ENCODE assay signal across 8 mouse cellular contexts in the genomic region with DNA sequence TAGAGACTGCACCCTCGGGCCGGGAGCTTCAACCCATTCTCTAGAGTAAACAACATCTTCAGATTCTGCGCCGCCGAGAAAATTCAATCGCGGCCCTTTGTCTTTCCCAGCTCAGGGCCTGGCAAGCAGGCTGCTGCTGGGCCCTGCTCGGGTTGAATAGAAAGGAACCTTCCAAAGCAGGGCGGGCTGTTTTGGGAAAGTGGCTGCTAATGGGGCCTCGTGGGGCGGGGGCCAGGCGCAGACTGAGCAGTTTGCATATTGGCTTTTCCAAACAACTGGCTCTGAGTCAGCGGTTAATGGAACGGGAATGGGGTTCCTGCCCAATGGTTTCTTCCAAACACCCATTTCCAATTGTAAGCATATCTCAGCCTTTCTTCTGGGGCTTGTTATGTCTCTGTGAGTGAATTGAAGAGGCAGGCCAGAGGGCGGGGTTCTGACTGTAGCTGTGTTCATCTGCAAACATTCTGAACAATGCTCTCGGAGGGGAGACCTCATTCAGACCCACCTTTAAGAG.
A peak's percentile ranks its signal among the peaks of the same experiment; 100 is the strongest.
DNase-seq lines count a peak whose midpoint lies in the region; ATAC-seq lines count a peak whose summit lies in the region.

No protein-coding gene starts in this region.

- H3K4me1 ChIP-seq in kidney, embryonic 15.5 days, result peaks cover 23% of the 10 kb centered on the region
- H3K4me1 ChIP-seq in forebrain, embryonic 16.5 days (replicated peaks; ENCODE audit: control insufficient read depth, insufficient read depth, low read length), result peaks cover 10% of the 10 kb centered on the region
- 0 out of 2 replicates have a peak, but pooled peaks cover 9% of the 10 kb centered on the region for H3K4me1 ChIP-seq in midbrain, embryonic 14.5 days (ENCODE audit: control insufficient read depth, insufficient read depth, low read length)
- peaks cover 23% of the 10 kb centered on the region for H3K4me1 ChIP-seq in stomach, embryonic 15.5 days

- 0 out of 2 replicates have a peak, but pooled peaks have one; percentile 36 for ATAC-seq in kidney, embryonic 15.5 days (replicated peaks; ENCODE audit: low FRiP score)
- ATAC-seq in forebrain, embryonic 16.5 days, result peak; percentile 98
- ATAC-seq in midbrain, embryonic 14.5 days (ENCODE audit: low FRiP score, low TSS enrichment), result peak; percentile 73; the same call in 1 of the 2 replicates
- ATAC-seq in stomach, embryonic 15.5 days (ENCODE audit: insufficient read depth, low FRiP score, low read depth), result peak; percentile 88

- H3K4me2 ChIP-seq in kidney, embryonic 15.5 days, result no peak overlapping the region
- peak overlapping the region; percentile 8 for H3K4me2 ChIP-seq in forebrain, embryonic 16.5 days (ENCODE audit: low read length)
- H3K4me2 ChIP-seq in midbrain, embryonic 14.5 days (ENCODE audit: low read length), result no peak overlapping the region
- H3K4me2 ChIP-seq in stomach, embryonic 15.5 days, result peak overlapping the region; percentile 38

- DNase-seq in kidney, adult 18-20 months, result no peak
- peak; percentile 60 for DNase-seq in heart, postnatal 10 days
- DNase-seq in left cerebral cortex, adult 8-10 months (ENCODE audit: low spot score in 2 of 2), result peak; percentile 9 to 62
- DNase-seq in midbrain, embryonic 14.5 days, result peak; percentile 76
- no peak for DNase-seq in spleen, adult 12 weeks (ENCODE audit: low spot score)

- H3K9me3 ChIP-seq in kidney, embryonic 15.5 days (replicated peaks), result no peaks in the 10 kb centered on the region
- no peaks in the 10 kb centered on the region for H3K9me3 ChIP-seq in forebrain, embryonic 16.5 days (ENCODE audit: control insufficient read depth, low read length)
- H3K9me3 ChIP-seq in midbrain, embryonic 14.5 days (ENCODE audit: control insufficient read depth, low read length), result no peaks in the 10 kb centered on the region
- H3K9me3 ChIP-seq in stomach, embryonic 15.5 days, result no peaks in the 10 kb centered on the region

- H3K9ac ChIP-seq in kidney, embryonic 15.5 days, result no peak overlapping the region
- peak overlapping the region; percentile 30; the same call in 1 of the 2 replicates for H3K9ac ChIP-seq in forebrain, embryonic 16.5 days (replicated peaks; ENCODE audit: low read depth, low read length)
- peak overlapping the region; percentile 44; the same call in 1 of the 2 replicates for H3K9ac ChIP-seq in midbrain, embryonic 14.5 days (replicated peaks; ENCODE audit: low read length)
- no peak overlapping the region for H3K9ac ChIP-seq in stomach, embryonic 15.5 days

- H3K36me3 ChIP-seq in kidney, embryonic 15.5 days, result no peaks in the 10 kb centered on the region
- H3K36me3 ChIP-seq in forebrain, embryonic 16.5 days (ENCODE audit: control insufficient read depth, insufficient read depth), result no peaks in the 10 kb centered on the region
- no peaks in the 10 kb centered on the region for H3K36me3 ChIP-seq in midbrain, embryonic 14.5 days (ENCODE audit: control insufficient read depth, insufficient read depth, low read length)
- H3K36me3 ChIP-seq in stomach, embryonic 15.5 days, result no peaks in the 10 kb centered on the region

- H3K27ac ChIP-seq in kidney, embryonic 15.5 days, result peak overlapping the region; percentile 69
- peak overlapping the region; percentile 70 for H3K27ac ChIP-seq in forebrain, embryonic 16.5 days (ENCODE audit: low read length)
- H3K27ac ChIP-seq in midbrain, embryonic 14.5 days (replicated peaks; ENCODE audit: low read depth, low read length), result peak overlapping the region; percentile 67
- peak overlapping the region; percentile 92 for H3K27ac ChIP-seq in stomach, embryonic 15.5 days

- 36% methylated on average over 16 of the region's 16 CpGs for WGBS in kidney, embryonic 15.5 days
- WGBS in forebrain, embryonic 16.5 days, result 3% methylated on average over 16 of the region's 16 CpGs
- 8% methylated on average over 16 of the region's 16 CpGs for WGBS in midbrain, embryonic 14.5 days
- WGBS in stomach, embryonic 15.5 days, result 5% methylated on average over 16 of the region's 16 CpGs

- intact Hi-C loops in heart, postnatal 10 days (cut with DNase I), result no loop called here

- H3K4me3 ChIP-seq in kidney, embryonic 15.5 days (replicated peaks), result no peak overlapping the region
- no peak overlapping the region for H3K4me3 ChIP-seq in forebrain, embryonic 16.5 days (replicated peaks; ENCODE audit: low read length)
- H3K4me3 ChIP-seq in midbrain, embryonic 14.5 days (replicated peaks; ENCODE audit: low read depth, low read length), result no peak overlapping the region
- H3K4me3 ChIP-seq in stomach, embryonic 15.5 days (replicated peaks), result no peak overlapping the region

- no peaks in the 10 kb centered on the region for H3K27me3 ChIP-seq in kidney, embryonic 15.5 days
- no peaks in the 10 kb centered on the region for H3K27me3 ChIP-seq in forebrain, embryonic 16.5 days (replicated peaks; ENCODE audit: control insufficient read depth, insufficient read depth, low read length)
- no peaks in the 10 kb centered on the region for H3K27me3 ChIP-seq in midbrain, embryonic 14.5 days (ENCODE audit: control insufficient read depth, insufficient read depth, low read length)
- no peaks in the 10 kb centered on the region for H3K27me3 ChIP-seq in stomach, embryonic 15.5 days (replicated peaks)

Comparison
In these comparisons a context has a peak if more than half of its experiments do, and no peak if none do; other contexts are left out.
1. ATAC-seq: peak in every context shown above with its lines; median percentile 98 in forebrain, embryonic 16.5 days; 88 in stomach, embryonic 15.5 days; 73 in midbrain, embryonic 14.5 days; 36 in kidney, embryonic 15.5 days.
2. H3K4me2 ChIP-seq: peak in forebrain, embryonic 16.5 days (single experiment) and stomach, embryonic 15.5 days (single experiment); none in kidney, embryonic 15.5 days (single experiment) and midbrain, embryonic 14.5 days (single experiment).
3. H3K9ac ChIP-seq: peak in forebrain, embryonic 16.5 days (single experiment) and midbrain, embryonic 14.5 days (single experiment); none in kidney, embryonic 15.5 days (single experiment) and stomach, embryonic 15.5 days (single experiment).
4. DNase-seq: peak in heart, postnatal 10 days (2 of 2), left cerebral cortex, adult 8-10 months (2 of 2) and midbrain, embryonic 14.5 days (single experiment); none in kidney, adult 18-20 months (single experiment) and spleen, adult 12 weeks (single experiment).
5. Peak in every context shown above with its lines, with median percentiles within 50 percentile points of each other: H3K27ac ChIP-seq.